Comparison of ENCODE assay signal across 9 mouse cellular contexts in the genomic region with DNA sequence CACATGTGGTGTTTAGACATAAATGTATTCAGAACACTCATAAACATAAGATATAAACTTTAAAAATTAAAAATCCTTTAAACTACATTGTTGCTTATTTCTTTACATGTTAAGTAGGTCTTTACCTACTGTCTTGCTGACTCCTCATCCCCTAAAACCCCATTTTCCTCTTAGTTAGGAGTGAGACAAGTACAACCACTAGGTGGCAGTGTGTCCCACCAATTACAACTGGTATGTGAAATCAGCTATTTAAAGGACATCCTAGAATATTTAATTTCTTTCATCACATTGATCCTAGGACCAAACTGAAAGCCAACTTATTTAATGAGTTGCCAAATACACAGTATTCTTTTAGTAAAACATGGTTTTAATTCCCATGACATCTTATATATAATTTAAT. TPM values are rescaled to one million over a fixed set of nuclear protein-coding genes. Genes with fewer than 3 reads are reported as not detected.
A peak's percentile ranks its signal among the peaks of the same experiment; 100 is the strongest.
DNase-seq lines count a peak whose midpoint lies in the region; ATAC-seq and TF ChIP-seq lines count a peak whose summit lies in the region.
"Had no signal": no experiment of that assay in that cellular context is flagged by ENCODE, and none has a peak within 500 bp of the region (broad histone marks: within the 10 kb centered on the region; RNA-seq: fewer than 3 reads in every experiment).

No protein-coding gene starts in this region.

- H3K9ac ChIP-seq in ES-E14 (ENCODE audit: insufficient read depth, low read depth, low read length, poor library complexity, severe bottlenecking): no peak overlapping the region
- no peak overlapping the region for H3K9ac ChIP-seq in forebrain, embryonic 15.5 days (replicated peaks)
- H3K9ac ChIP-seq in kidney, embryonic 14.5 days (ENCODE audit: low read depth, low read length): no peak overlapping the region
- H3K9ac ChIP-seq: liver, embryonic 15.5 days had no signal

- peak; percentile 61; the same call in 1 of the 2 replicates for ATAC-seq in forebrain, embryonic 15.5 days (replicated peaks)
- ATAC-seq in kidney, embryonic 14.5 days (ENCODE audit: low FRiP score, low TSS enrichment): peak; percentile 39; the same call in 1 of the 2 replicates

- no peak overlapping the region for H3K4me3 ChIP-seq in heart, embryonic 10.5 days
- no peak overlapping the region for H3K4me3 ChIP-seq in ES-E14 (ENCODE audit: insufficient read depth in 1 of 2, low read depth in 1 of 2, low read length in 2 of 2, poor library complexity in 1 of 2, severe bottlenecking in 1 of 2)
- H3K4me3 ChIP-seq in forebrain, embryonic 15.5 days: no peak overlapping the region
- no peak overlapping the region for H3K4me3 ChIP-seq in kidney, embryonic 14.5 days (ENCODE audit: low read length)
- H3K4me3 ChIP-seq in lung, adult 2 months (replicated peaks; ENCODE audit: extremely low read depth, low read depth, low read length): no peak overlapping the region
- H3K4me3 ChIP-seq: liver, embryonic 15.5 days had no signal

- H3K27me3 ChIP-seq in heart, embryonic 10.5 days (ENCODE audit: insufficient read depth, poor library complexity, severe bottlenecking): no peaks in the 10 kb centered on the region
- H3K27me3 ChIP-seq in forebrain, embryonic 15.5 days: no peaks in the 10 kb centered on the region
- no peaks in the 10 kb centered on the region for H3K27me3 ChIP-seq in kidney, embryonic 14.5 days (ENCODE audit: control insufficient read depth, insufficient read depth, low read length)
- H3K27me3 ChIP-seq: liver, embryonic 15.5 days had no signal

- H3K36me3 ChIP-seq in heart, embryonic 10.5 days: peaks cover 16% of the 10 kb centered on the region
- peaks cover 2% of the 10 kb centered on the region; the same call in 1 of the 2 replicates for H3K36me3 ChIP-seq in ES-E14 (ENCODE audit: control insufficient read depth, insufficient read depth, low read length, poor library complexity, severe bottlenecking)
- H3K36me3 ChIP-seq in forebrain, embryonic 15.5 days: peaks cover 15% of the 10 kb centered on the region
- peaks cover 7% of the 10 kb centered on the region; the same call in 1 of the 2 replicates for H3K36me3 ChIP-seq in kidney, embryonic 14.5 days (ENCODE audit: control insufficient read depth, insufficient read depth, low read length)

- no peaks in the 10 kb centered on the region for H3K4me1 ChIP-seq in heart, embryonic 10.5 days
- no peaks in the 10 kb centered on the region for H3K4me1 ChIP-seq in ES-E14 (ENCODE audit: control insufficient read depth in 2 of 2, insufficient read depth in 2 of 2, low read length in 2 of 2, poor library complexity in 1 of 2)
- no peaks in the 10 kb centered on the region for H3K4me1 ChIP-seq in forebrain, embryonic 15.5 days
- H3K4me1 ChIP-seq in kidney, embryonic 14.5 days (ENCODE audit: control insufficient read depth, insufficient read depth, low read length): no peaks in the 10 kb centered on the region
- no peaks in the 10 kb centered on the region for H3K4me1 ChIP-seq in lung, adult 2 months (ENCODE audit: control insufficient read depth, insufficient read depth, low read length)
- H3K4me1 ChIP-seq: liver, embryonic 15.5 days had no signal

- H3K4me2 ChIP-seq in forebrain, embryonic 15.5 days (replicated peaks): no peak overlapping the region
- H3K4me2 ChIP-seq in kidney, embryonic 14.5 days (replicated peaks; ENCODE audit: low read depth, low read length): no peak overlapping the region
- H3K4me2 ChIP-seq: liver, embryonic 15.5 days had no signal

- in situ Hi-C loops in ES-E14 (cut with MboI; ENCODE audit: low sequenced_read_pairs in 2 of 2, unreplicated experiment in 2 of 2): loop anchor here in 1 of 2 experiments (10.0 kb wide), 1 partner anchor 253 kb away; no protein-coding TSS in a partner anchor

- H3K27ac ChIP-seq in heart, embryonic 10.5 days: no peak overlapping the region
- no peak overlapping the region for H3K27ac ChIP-seq in ES-E14 (ENCODE audit: insufficient read depth, low read depth, low read length, poor library complexity, severe bottlenecking)
- H3K27ac ChIP-seq in forebrain, embryonic 15.5 days (replicated peaks): no peak overlapping the region
- H3K27ac ChIP-seq in kidney, embryonic 14.5 days (ENCODE audit: low read depth, low read length): no peak overlapping the region
- H3K27ac ChIP-seq: liver, embryonic 15.5 days had no signal

- TF ChIP-seq POLR2A in lung, adult 2 months (IDR thresholded peaks at IDR 0.05; ENCODE audit: borderline replicate concordance, extremely low read depth, low read depth, low read length): no peak

- H3K9me3 ChIP-seq in heart, embryonic 10.5 days: no peaks in the 10 kb centered on the region
- no peaks in the 10 kb centered on the region for H3K9me3 ChIP-seq in ES-E14 (ENCODE audit: control insufficient read depth, insufficient read depth, low read depth, low read length)
- H3K9me3 ChIP-seq in forebrain, embryonic 15.5 days: no peaks in the 10 kb centered on the region
- H3K9me3 ChIP-seq in kidney, embryonic 14.5 days (ENCODE audit: control insufficient read depth, low read length): no peaks in the 10 kb centered on the region
- H3K9me3 ChIP-seq: liver, embryonic 15.5 days had no signal

- DNase-seq in heart, adult 18-20 months: peak; percentile 45 to 80
- DNase-seq in heart, embryonic 10.5 days (ENCODE audit: low spot score): no peak
- DNase-seq in ES-E14 (ENCODE audit: low read depth, low spot score): peak; percentile 54
- DNase-seq in cerebellum, adult 11-12 months: peak; percentile 33
- DNase-seq in lung, adult 2 months: peak; percentile 40
- DNase-seq in right cerebral cortex, postnatal 10 days (ENCODE audit: low spot score in 2 of 2): peak; percentile 67 to 81

- peak; percentile 35; the same call in 1 of the 2 replicates for TF ChIP-seq CTCF in lung, adult 2 months (IDR thresholded peaks at IDR 0.05; ENCODE audit: insufficient read depth, low read length)

TF ChIP-seq in ES-E14, 5 proteins besides CTCF, POLR2A, EP300 and RAD21:
- TF ChIP-seq ZNF384 (IDR thresholded peaks at IDR 0.05; ENCODE audit: low read depth, low read length) (no peak), ZC3H11A (IDR thresholded peaks at IDR 0.05; ENCODE audit: borderline replicate concordance, low read depth, low read length) (no peak), CHD2 (IDR thresholded peaks at IDR 0.05; ENCODE audit: low read depth, low read length) (no peak), MAFK (IDR thresholded peaks at IDR 0.05; ENCODE audit: insufficient read depth, low read depth, low read length) (no peak), HCFC1 (IDR thresholded peaks at IDR 0.05; ENCODE audit: borderline replicate concordance, insufficient read depth, low read length) (no peak)

RNA-seq across cellular contexts. Expression of a gene that starts 36.4 kb away (rescaled TPM):
- total RNA-seq in heart, adult 18-20 months (2021): under 1 TPM; 0.18 to 0.52 TPM
- polyA plus RNA-seq in heart, embryonic 10.5 days (2016; fragmentation: Nextera tagmentation; extraction: Ambion mirVana): 0.94 and 1.2 TPM in 2 replicates
- 2.7 and 2.9 TPM in 2 replicates for total RNA-seq in ES-E14 (2012; rRNA removed)
- 107 and 112 TPM in 2 replicates for polyA plus RNA-seq in forebrain, embryonic 15.5 days (2015; fragmentation: Nextera tagmentation; extraction: Ambion mirVana)
- polyA plus RNA-seq in kidney, embryonic 14.5 days (2014; fragmentation: Nextera tagmentation; extraction: Ambion mirVana): 7.0 and 12.3 TPM in 2 replicates
- polyA plus RNA-seq in lung, adult 2 months (2012; rRNA removed): 2.4 and 4.4 TPM in 2 replicates
